Mouse (Mus musculus) lung, postnatal 4 days (tissue): Measurements from ENCODE around the gene Hba-x.

Experiments used
- DNase-seq, 2 experiments: peaks; one replicate each; pipeline ENCODE4 v3.0.0; 2021

Hba-x gene

GRCm38 (mm10) chr11:32276347-32276746 is at the start of gene Hba-x:
TSS of gene Hba-x (plus strand) at chr11:32276400.
- DNase-seq: no peak

GRCm38 (mm10) chr11:32227041-32227440 is 49.2 kb upstream of the Hba-x start:
- no peak for DNase-seq

DNA sequence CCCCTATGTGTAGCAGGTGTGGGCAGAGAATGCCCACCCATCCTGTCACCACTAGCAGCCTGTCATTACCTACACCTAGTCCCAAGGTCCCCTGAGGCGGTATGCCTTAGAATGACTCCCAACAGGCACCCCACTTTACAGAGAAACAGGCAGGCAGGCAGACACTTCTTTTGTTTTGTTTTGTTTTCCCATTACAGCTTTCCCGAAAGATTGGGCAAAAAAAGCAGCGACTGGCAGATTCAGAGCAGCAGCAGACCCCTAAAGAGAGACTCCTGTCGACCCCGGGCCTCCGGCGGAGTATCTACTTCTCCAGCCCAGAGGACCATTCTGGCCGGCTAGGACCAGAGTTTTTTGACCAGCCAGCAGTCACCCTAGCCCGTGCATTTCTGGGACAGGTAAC is 48.6 kb upstream of the Hba-x start:
- no peak for DNase-seq

- DNase-seq: no peak
These were observed 47.8 kb upstream of the Hba-x start for GRCm38 (mm10) chr11:32228292-32228845.

DNA sequence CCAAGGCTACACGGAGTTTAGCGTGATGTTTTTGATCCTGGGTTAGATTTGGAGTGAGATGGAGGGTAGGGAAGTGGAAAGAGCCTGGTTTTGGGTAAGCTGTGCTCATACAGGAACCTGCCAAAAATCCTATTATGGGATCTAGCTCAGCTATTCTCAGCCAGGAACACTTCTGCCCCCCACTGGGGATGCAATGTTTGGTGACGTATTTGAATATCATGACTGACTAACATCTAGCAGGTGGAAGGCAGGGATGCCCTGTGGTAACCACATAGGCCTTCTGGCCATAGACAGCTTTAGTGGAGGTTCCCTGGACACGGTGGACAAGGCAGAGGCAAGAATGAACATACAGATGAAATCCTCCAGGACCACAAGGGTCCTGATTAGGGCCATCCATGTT is 46.0 kb upstream of the Hba-x start:
- DNase-seq: no peak

- DNase-seq: no peak
These were observed 45.1 kb upstream of the Hba-x start for GRCm38 (mm10) chr11:32231125-32231524.

GRCm38 (mm10) chr11:32232848-32233247 is 43.4 kb upstream of the Hba-x start:
- DNase-seq: no peak

DNA sequence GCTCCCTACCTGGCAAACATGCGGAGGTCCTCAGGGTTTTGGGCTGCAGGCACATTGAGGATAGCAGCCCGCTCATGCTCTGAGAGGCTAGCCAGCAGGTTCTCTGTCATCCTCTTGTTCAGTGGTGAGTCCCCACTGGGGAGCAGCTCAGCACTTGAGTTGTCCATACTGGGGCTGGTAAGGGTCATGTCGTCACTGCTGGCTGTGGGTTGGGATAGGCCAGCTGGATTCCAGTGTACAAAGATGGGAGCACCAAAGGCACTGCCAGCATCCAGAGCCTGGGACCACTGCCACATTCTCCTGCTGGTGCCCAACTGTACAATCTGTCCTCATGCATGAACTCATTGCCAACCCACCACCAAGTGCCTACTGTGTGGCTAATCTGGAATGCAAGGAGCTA is 42.3 kb upstream of the Hba-x start:
- no peak for DNase-seq

GRCm38 (mm10) chr11:32234816-32235485 is 41.2 kb upstream of the Hba-x start:
- DNase-seq: no peak

DNA sequence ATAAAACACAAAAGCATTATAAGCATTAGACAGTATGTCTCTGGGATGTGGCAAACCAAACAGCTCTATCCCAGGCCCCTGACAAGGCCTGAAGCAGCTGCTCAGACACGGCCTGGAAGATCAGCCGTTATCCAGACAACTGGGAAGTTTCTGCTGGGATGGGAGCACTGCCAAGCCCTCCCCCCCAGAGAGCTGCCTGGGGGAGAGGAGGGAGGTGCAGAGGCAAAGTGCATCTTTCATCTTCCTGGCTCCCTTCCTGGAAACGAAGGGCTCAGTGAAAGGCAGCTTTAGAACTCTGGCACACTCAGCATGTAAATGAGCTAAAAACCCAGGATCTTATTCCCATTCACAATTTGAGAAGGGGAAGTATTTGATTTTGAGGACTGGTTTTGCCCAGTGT is 40.6 kb upstream of the Hba-x start:
- DNase-seq: peak; percentile 68 to 87

GRCm38 (mm10) chr11:32236132-32236531 is 40.1 kb upstream of the Hba-x start:
- no peak for DNase-seq

DNA sequence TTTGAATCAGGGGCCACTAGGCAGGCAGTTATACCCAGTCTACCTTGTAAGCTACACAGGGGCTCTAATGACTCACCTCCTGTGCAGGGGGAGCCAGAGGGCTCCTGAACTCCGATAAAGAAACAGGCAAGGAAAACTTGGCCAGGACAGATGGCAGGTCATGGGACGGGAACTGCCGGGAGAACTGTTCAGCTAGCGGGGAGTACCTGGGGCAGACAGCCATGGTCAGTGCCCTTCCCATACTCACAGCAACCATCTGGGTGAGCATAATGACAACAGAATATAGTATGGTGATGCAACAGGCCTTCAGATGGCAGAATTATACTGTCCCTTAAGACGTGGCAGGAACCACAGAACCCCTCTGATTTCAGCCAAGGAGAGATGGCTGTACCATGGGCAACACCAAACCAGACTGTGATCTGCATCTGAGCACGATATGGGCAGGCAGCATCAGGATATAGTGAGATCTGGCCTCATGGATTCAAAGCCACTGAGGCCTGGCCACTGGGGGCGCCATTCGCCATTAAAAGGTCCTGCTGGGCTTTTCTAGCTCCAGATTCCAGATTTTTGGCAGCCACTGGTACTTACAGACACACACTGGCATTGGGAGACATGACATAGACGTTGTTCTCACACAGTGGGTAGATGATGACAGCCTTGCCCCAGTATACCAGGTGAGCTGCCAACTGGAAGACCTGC is 39.3 kb upstream of the Hba-x start:
- DNase-seq: peak; percentile 68 to 72

- no peak for DNase-seq
These were observed 38.8 kb upstream of the Hba-x start for GRCm38 (mm10) chr11:32237411-32237795.

DNA sequence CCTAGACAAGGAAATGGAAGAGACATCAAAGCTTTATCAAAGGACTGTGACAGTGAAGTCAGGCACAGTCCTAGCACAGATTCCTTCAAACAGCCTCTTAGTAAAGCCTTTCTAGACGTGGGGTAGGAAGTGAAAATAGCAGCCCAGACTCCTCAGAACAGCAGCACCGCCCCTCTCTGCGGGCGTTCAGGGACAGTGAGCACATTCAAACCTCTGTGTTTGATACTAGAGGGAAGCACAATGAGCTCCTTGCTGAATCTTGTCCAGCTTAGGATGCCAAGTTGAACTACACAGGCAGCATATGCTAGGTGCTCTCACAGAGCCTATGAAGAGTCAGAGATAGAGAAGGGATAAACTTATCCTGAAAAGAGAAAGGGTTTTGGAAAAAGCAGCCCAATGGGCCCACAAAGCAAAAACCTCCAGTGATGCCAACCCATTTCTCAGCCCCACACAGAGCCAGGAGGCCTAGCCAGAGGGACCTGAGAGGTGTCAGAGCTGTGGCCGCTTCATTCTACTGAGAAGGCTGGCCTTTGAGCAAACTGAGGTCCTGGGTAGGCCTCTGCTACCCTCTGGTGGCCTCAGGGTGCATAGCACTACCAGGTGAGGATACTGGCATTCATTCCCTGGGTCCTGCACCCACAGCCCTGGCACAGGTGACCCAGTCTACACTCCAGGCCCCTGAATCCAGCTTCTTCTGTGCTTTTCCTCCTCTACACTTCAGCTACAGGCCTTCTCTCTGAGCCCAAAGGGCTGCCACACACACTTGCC is 37.9 kb upstream of the Hba-x start:
- peak; percentile 68 to 82 for DNase-seq

DNA sequence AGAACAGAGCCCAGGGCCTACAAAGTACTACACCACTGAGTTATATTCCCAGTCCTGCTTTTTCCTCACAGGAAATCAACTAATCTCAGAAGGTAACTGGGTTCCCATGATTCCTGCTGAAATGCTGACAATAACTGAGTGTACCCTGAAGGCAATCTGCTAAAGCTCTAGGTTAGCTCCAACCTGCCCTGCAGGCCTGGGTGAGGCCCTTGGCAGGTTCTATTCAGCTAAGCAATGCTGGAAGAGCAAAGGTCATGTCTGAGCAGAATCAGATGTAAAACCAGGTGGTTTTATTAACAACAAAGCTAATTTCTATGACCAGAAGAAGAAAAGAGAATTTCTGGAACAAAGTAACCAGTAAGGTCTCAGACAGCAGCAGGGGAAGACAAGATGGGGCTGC is 34.8 kb upstream of the Hba-x start:
- no peak for DNase-seq

DNA sequence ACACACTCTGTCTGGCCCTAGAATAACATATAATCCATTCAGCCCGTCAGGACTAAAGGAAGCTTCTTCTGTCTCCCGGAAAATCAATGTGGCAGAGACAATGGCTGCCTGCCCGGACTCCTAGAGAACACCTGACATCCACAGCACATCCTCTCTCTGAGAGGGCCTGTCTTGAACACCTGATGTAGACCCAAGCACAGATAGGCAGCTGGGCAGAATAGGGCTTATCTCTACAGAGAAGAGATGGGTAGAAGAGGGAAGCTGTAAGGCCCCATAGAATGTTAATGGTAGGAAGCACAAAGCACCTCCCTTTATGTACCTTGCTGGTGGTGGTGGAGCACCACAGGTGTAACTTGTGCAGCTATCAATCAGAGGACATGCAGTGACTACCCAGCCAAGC is 34.0 kb upstream of the Hba-x start:
- no peak for DNase-seq

- DNase-seq: no peak
These were observed 32.8 kb upstream of the Hba-x start for GRCm38 (mm10) chr11:32243205-32243955.

DNA sequence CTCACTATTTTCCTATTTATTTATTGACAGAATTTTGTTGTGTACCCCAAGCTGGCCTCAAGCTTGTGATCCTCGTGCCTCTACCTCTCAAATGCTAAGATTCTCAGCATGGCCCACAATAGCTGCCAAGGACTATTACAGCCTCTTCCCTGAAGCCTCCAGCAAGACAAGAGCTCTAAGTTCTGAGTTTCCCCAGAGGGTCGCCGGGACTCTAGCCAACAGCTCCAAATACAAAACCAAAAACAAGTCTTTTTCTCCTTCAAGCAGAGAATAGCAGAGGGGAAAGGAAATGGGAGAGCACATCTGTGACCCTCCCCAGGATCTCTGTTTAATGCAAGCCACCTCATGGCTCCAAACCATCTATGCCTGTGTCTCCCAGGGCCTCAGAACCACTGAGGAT is 32.1 kb upstream of the Hba-x start:
- DNase-seq: no peak

- DNase-seq: no peak
These were observed 31.6 kb upstream of the Hba-x start for GRCm38 (mm10) chr11:32244617-32245016.

DNA sequence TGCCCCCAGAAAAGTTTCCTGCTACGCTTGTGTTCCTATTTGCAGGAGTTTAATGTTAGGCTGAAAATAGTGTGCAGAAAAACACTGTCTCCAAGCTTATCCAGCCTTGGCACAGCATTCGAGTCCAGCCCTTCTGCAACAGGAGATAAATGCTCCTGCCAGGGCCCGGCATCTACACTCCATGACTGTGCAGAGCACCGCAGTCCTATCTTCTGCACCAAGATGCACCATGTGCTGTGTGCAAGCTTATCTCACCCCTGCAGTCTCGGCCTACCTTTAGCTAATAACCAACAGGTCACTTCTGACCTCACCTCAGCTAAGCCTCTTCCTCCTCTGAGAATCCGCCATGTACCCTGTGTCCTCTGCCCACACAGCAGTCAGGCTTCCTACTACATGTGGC is 30.6 kb upstream of the Hba-x start:
- DNase-seq: no peak

DNA sequence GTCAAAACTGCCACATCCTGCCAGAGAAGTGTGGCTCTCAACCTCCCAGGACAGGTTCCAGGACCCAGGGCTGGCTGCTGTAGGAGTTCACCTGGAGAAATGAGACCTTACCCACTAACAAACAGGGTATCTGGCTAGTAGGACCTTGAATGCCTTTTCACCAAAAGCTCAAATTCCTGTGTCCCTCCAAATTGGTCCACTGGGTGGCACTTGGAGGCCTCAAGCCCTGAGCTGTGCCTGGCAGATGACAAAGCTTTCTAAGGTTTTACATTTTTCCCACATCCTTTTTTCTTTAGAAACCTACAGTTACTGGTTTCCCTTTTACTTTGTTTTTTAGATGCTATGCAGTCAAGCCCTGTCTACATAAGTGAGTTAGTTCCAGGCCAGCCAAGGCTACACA is 29.1 kb upstream of the Hba-x start:
- DNase-seq: no peak

GRCm38 (mm10) chr11:32248350-32248749 is 27.9 kb upstream of the Hba-x start:
- DNase-seq: no peak
